Mouse (Mus musculus): ENCODE data around the gene Blvra.

DNA sequence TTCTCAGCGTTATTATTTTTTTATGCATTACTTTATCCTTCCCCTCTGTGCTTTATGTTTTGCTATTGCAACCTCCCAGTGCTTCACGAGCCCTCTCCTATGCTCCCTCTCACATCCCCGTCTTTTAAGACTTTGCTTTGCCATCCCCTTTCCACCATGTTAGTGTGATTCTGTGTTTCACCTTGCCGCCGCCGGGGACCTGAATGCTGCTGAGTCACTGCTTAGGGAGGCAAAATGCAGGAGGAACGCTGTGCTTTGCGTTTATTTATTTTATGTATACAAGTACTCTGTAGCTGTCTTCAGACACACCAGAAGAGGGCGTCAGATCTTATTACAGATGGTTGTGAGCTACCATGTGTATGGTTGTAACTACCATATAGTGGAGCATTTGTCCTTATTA lies 7.1 kb downstream of the Blvra start:
- TF ChIP-seq EP300 (optimal IDR thresholded peaks at IDR 0.05) (no peak), CTCF (IDR thresholded peaks at IDR 0.05; ENCODE audit: low read depth) (no peak)

All from stomach, postnatal 0 days (tissue).